Mouse (Mus musculus): ENCODE measurements at regions not wholly inside any gene's neighbourhood (a gene's known extent, or its start where the extent isn't known, plus 50 kb on each side); places are given as distances from the start of the nearest gene placed in this dataset.

DNA sequence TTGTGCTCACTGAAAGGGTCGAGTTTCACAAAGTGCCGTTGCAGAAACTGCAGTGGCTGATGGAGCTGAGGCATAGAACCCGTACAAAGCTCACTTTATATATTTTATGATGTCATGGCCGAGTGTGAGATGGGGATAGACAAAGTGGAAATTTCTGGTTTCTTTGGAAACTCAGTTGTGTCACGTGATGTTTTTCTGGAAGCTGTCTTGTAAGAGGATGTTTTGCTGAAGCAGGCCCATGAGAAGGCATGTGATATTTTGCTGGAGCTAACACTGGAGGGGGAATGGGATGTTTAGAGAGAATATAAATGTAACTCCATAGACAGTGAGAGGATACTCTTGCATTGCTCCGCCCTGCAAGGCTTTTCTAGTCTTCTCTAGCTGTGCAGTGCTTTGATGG, 311.7 kb downstream of the Tmem132b start:
- DNase-seq, result no peak

DNA sequence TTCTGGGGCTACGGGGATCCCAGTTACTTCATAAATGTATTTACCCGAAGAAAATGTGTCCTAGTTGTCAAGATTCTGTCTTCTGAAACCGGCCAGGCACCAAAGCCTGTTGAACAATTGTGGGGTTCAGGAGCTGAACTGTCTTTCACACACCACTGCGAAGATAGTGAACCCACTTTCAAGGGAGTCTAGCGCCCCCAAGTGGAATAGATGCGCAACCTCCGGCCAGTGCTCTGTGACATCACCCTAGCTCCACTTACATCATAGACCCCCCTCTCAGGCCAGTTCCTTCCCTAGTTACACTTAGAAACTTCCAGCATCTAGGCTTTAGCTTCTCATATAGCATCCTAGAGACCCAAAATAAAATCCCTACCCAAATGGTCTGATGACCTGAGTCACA, 318.1 kb downstream of the Tmem132b start:
- DNase-seq, result no peak

DNA sequence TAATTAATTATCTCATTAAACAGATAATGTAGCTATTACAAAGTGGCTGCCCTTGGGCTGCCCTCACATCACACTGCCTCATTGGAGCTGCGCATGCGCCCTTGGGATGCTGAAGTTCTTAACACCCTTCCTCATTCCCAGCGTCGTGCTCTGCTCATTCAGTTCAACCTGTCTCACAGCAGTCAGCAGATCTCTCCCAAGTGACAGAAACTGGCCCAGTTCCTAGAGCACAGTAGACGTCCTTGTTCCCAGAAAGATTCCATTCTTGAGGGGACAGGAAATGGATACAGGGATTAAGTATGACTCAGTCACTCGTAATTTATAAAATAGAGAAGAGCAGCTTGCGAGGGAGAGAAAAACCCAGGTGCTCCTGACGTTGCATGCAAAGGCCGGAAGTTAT, 344.7 kb downstream of the Tmem132b start:
- peak; percentile 30 for DNase-seq

DNA sequence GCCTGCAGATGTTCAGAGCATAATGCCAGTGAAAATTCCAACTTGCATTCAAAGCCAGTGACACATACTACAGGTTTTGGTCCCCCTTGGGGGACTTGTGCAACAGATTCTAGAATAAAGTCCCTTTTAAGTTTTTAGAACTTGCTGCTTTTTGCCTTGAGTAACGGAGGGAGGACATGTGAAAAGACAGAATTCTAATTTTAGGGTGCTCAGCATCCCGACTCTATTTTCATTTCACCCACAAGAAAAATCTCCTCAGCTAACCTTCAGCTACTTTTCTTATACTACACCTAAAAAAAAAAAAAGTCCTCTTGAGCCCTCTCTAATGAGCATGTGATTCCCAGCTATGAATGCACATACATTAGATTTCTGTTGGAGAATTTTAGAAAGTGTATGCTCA, 357.3 kb downstream of the Tmem132b start:
- no peak for DNase-seq

DNA sequence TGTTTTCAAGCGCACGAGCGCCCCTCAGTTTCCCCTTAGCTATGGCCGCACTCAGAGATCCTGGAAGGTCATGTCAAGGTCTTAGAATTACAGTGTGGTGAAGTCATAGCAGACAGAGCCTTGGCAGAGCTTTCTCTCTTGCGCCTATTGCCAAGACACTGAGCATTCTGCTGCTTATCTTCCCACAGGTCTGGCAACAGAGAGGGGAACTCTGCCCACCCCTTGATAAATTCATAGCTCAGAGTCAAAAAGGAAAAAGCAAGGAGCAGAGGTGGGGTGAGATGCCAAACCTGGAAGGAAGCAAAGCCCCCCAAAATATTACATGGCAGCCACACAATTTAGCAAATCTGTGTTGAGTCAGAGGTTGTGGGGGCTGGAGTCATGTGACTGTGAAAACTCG, 362.3 kb downstream of the Tmem132b start:
- DNase-seq, result no peak

DNA sequence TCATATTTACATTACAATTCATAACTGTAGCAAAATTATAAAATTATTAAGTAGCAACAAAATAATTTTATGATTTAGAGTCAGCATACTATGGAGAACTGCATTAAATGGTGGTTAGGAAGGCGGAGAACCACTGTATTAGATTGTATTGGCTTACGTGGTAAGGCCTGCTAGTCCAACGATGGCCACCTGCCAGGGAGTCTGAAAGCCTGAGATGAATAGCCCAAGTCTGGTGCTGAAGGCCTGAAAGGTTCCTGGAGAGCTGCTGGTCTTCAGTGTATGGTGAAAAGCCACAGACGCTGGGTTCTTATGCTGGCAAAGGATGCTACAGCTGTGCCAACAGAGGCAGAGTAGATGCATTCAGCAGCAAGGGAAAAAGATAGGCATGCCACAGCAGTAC, 370.5 kb downstream of the Tmem132b start:
- DNase-seq, result no peak

DNA sequence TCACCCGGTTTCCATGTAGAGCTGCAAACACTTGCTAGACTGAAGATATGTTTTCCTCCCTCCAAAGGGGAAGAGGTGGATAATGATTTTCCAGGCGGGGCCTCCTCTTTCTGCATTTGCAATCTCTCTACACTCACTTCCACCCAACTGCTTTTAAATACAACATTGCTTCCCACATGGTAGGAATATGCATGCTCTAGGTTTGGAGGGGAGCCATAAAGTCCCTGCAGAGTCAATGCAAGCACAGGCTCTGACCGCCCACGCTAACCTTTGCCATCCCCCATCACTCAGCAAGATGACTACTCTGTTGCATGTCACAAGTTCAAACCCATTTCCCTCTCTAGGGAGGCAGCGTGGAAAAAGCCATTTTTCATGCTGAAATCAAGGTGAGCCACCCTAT, 372.9 kb downstream of the Tmem132b start:
- DNase-seq, result no peak

DNA sequence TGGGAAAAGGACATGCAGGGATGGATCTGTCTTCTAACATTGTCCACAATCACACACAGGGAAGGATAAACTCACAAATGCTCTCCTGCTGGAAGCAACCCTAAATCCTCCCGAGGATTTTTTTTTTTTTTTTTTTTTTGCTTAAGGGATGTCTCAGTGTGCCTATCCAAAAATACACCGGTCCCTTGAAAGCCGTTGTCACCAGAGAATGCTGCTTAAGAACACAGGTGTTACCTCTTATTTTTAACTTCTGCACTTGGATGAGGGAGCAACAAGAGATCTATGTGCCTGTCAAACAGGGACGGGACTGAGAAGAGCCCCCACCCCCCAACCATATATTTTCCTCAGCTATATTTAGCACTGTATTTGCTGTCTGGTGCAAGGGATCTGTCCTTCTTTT, 375.8 kb downstream of the Tmem132b start:
- no peak for DNase-seq

DNA sequence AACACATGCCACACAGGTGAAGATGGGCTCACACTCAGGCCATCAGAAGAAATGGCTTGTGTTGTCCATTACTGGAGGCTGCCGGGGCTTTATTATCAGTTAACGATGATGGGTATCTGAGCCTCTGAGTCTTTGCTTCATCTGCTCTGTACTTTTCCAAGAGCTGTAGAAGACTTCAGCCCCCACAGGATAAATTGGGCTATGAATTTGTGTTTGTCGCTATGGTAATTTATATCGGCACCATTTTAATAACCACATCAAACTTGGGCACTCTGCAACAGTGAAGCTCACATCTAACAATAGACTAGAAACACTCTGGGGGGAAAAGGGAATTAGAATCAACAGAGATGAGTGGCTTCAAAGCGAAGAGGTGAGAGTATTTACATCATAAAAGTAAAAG, 376.3 kb downstream of the Tmem132b start:
- no peak for DNase-seq

DNA sequence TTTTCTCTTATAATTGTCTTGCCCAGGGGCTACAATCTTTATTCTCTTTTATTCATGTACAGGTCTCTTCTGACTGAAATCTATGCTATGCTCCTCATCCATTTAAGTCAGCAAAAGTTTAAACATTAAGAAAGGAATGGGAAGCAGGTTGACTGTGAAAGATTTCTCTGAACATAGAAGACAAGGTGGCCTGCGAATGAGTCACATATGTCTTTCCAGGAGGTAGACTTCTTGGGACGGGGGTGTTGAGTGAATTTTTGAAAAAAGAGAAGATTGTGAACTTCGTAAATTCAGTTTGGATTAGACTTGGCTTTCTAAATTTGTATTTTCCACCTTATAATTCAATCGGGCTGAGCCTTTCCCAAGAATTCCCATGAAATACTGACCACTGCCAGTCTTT, 384.3 kb downstream of the Tmem132b start:
- no peak for DNase-seq

DNA sequence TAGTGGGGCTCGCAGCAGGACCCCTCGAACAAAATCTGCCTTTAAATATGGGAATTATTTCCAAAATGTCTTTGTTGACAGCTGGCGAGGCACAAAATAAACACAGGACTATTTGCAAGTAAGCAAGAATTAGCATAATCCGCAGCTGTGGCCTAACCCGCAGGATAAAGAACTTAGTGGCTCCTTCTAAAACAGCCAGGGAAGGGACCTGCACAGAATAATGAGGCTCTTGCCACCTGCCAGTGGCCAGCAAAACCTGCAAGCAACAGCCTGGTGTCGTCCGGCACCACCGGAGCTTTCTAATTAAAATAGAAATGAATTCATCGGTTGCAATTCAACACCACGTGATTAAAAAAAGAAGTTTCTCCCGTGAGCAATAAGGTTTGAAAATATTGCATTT, 389.4 kb downstream of the Tmem132b start:
- DNase-seq, result no peak

DNA sequence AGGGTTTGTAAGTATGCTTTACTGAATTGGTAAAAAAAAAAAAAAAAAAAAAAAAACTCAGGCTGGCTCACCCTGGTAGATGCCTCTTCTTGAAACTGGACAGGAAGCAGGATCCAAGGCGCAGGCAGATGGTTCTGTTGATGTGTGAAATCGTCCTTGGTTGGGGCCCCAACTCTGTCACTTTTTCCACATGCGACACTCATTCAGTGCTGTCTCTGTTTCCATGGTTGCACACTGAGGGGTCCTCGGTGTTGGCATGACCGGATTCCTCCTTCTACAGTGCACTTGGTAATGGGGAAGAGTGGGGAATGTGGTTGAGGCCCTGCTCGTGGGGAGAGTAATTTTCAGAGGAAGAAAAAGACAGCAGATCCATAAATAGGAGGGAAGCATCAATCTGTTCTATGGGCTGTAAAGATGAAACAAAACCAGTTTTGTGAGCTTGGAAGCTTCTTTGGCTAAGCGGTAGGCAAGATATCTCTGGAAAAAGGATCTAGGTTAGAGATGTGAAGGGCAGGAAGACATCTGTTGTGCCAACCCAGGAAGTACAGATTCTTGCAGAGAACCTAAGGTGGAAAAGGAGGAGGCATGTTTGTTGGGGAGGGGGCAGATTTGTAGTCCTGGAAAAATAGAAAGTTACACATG, 394.4 kb downstream of the Tmem132b start:
- no peak for DNase-seq

DNA sequence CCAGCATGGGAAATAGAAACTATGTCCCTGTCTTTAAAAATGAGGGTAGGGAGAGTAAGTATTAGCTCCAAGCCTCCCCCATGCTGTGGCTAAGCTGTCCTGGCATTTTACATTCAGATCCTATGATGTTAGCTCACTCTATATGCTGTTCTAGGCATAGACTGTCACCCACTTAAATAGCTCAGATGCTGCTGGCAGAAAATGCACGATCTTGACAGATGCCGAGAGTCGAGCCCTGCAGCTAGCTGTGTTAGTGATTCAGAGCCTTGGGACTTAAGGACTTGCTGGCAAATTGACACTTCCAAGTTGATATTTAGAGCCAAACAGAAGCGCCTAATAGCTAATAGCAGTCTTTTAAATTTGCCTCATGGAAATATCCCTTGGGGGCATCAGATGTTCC, 399.9 kb downstream of the Tmem132b start:
- no peak for DNase-seq

DNA sequence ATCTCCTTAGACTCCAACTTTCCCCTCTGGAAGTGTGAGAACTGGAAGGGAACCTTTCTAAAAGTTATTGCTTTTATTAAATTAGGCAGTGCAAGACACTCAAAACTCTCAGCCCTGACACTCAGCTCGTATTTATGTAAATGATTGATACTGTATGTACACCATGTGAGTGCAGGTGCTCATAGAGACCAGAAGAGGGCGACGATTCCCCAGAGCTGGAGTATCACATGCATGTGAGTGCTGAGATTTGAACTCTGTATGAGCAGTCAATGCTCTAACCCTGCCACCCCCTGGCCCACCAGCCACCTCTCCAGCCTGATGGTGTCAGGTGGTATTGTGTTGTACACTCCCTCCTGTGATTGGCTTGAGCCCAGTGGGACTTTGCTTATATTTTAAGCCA, 407.8 kb downstream of the Tmem132b start:
- no peak for DNase-seq

DNA sequence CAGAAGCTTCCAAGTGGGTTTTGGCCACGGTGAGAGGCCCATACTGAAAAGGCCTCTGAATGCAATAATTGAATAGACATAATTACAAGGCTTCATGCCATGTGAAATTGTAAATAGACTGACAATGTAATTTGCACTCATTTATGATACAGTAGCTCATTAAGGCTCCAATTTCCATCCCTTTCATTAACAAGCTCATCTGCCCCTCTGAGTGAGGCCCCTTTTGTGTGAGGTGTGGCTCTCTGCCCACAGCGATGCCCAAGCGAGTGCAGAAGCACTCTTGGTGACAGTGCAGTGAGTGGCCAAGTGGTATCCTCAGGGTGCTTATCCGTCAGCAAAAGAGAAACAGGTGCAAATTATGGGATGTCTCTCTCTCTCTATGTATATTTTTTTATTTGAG, 415.2 kb downstream of the Tmem132b start:
- DNase-seq, result no peak

DNA sequence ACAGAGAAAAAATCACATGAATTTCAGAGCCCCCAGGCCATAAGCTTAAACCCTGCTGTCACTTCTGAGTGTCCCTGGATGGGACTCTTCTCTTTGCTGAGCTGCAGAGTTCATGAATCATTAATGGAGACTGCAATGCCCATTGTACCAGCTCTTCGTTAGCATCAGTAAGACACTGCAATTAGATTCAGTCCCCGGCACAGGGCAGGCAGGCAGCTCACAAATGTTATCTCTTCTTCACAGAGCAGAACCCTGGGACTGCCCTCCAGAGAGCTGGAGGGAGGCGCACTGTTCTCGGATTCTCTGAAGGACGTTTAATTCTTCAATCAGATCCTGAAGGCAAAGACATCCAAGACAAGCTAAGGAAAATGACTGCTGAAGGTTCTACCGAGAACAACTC, 420.1 kb downstream of the Tmem132b start:
- no peak for DNase-seq

DNA sequence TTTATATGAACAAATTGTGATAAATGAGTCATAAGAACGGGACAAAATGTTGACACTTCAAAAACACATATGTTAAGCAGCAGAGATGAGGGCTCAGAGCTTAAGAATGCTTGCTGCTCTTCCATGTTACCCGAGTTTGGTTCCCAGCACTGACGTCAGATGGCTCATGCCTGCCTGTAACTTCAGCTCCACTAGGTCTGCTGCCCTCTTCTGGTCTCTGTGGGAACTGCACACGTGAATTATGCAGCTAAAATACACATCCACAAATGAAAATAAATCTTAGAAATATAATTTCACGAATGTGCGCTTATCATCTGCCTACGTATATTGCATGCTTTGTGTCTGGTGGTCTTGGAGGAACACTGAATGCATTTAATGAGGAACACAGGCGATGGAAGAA, 432.5 kb downstream of the Tmem132b start:
- DNase-seq, result no peak

DNA sequence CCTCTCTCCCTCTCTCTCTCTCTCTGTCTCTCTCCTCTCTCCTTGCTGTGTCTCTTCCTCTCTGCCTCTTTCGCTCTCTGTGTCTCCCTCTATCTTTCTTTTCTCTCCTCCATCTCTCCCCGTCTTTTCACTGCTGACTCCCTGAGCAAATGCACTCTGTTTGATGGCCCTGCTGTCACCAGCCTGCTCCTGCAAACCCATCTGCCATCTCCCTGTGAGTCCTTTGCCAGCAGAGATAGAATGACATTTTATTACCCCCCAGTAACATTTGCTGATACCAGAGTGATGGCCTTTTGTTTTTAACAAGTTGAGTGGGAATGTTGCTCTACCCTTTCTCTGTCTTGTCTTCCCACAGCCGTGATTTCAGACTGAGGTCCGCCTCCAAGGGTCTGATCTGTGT, 436.6 kb downstream of the Tmem132b start:
- no peak for DNase-seq

DNA sequence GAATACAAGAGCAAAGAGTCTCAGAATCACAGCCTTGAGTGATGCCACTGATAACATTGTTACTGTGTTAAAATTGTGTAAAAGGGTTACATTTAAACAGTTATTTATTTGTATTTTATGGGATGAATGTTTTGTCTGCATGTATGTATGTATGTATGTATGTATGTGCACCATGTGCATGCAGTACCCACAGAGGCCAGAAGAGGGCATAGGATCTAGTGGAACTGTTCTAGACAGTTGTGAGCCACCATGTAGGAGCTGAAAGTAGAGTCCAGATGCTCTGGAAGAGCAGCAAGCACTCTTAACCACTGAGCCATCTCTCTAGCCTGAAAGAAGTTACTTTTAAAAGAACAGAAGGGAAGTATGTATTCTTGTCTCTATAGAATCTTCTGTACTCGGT, 442.5 kb downstream of the Tmem132b start:
- DNase-seq, result no peak

DNA sequence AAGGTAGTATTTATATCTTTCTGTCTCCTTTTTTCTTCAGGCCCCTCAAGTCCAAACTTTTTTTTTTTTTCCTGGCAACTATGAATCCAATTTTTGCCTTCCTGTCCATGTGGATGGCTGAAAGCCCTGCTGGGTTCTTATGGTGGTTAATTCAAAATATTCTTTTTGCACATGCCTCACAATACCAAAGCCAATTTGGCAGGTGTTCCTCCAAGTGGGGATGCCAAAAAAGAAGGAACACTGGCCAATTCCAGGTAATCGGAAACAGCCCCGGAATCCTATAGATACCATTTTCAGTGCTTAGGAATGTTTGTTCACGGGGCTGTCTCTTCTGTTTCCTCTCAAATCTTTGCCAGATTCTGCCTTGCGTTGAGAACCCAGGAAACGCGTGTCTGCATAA, 448.2 kb downstream of the Tmem132b start:
- DNase-seq, result no peak

DNA sequence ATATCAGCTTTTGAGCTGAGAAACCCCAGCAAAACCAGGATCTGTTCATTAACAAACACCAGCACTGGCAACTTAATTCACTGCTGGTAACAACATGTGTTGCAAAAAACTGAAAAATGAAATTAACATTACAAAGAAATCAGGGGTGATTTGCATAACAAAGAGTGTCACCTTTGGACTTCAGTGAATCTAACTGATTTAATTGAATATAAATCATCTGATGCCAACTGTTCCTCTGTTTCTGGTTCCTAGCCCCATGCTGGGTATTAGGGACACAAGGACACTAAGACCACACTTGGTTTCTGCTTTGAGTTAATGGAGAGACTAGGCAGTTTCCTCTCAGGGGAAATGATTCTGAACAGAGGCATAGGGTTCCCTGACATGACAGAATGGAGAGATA, 453.8 kb downstream of the Tmem132b start:
- DNase-seq, result no peak

DNA sequence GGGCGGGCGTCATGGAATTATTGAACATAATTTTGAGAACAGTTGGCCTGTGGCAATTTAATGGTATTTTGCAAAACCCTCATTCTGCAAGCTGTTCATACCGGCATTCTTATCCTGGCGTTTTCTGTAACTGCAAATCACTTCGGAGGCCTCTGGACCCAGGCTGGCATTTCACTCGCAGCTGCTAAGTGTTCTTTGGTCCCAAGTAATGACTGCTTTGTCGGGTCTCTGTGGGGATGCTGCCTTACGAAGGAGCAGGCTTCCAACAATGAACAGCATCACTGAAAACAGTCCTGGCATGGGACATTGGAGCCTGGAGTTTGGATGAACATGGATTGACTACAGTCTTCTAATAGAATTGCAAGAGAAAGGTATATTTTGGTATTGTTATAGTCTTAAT, 465.6 kb downstream of the Tmem132b start:
- DNase-seq, result no peak

DNA sequence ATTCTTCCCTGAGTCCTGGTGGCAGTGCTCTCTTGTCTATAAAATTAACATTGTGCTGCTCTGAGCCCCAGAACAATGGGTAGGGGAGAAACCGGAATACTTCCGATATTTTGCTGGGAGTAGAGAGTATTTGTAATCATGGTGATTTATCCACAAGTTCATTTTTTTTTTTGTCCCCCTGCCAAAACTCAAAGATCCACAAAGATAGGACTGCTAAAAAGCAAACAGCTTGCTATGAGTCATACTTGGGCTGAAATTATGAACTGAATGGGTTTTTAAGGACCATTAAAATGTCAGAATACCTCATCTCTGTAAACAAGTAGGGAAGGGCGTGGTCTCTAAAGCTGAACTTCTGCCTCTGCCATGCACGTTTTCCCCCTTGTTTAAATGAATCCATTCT, 476.3 kb downstream of the Tmem132b start:
- DNase-seq, result no peak

DNA sequence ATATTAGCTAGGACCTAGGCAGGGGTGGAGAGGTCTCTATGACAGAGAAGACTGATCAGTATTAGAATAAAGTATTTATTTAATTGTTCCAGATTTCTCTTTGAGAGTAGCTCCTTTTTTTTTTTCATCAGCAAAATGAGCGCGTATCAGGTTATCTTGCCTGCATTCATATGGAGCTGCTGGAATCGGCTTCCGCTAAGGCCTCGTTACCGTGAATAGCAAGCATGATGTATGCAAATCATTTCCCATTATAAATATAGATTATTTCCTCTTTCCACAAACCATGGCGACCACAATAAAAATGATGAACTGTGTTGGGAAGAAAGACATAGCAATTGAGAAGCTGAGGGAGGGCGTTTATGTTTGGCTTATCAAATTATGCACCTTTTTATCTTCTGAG, 476.7 kb downstream of the Tmem132b start:
- no peak for DNase-seq

DNA sequence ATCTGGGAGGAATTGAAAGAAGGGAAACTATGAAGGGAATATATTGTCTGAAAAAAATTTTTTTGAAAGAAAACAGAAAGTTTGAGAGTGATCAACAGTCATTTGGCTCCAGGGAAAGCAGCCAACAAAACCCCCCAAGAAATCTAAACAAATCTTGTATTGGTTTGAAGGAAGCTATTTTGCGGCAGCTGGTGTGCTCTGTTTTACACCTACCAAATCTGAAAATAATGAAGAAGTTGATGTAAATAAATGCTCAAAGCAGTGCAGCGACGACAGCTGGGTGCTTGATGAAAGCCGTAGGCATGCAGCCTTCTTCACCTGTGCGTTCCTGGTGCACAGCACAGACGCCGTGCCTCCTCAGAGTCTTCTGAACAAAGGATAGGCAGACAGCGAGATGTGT, 488.2 kb downstream of the Tmem132b start:
- DNase-seq, result no peak
